Mouse (Mus musculus) olfactory bulb, adult 2 months (tissue): ENCODE data around the gene Tspo2. TPM values are rescaled to one million over a fixed set of nuclear protein-coding genes. Genes with fewer than 3 reads are reported as not detected.

Experiments
- H3K27ac ChIP-seq: fragments of 200-500 bp; 2 replicates; pipeline ENCODE4 v1.5.1; 2012; ENCODE audit warnings: low read depth, low read length; ENCODE audit not compliant: insufficient read depth
- H3K4me1 ChIP-seq: fragments of 200-500 bp; 2 replicates; pipeline ENCODE4 v1.6.1; 2012; ENCODE audit warnings: low read length; ENCODE audit not compliant: control insufficient read depth, insufficient read depth
- H3K4me3 ChIP-seq: fragments of 200-500 bp; 2 replicates; pipeline ENCODE4 v1.5.1; 2012; ENCODE audit warnings: mild to moderate bottlenecking, low read depth, low read length, moderate library complexity; ENCODE audit not compliant: insufficient read depth
- CTCF ChIP-seq: fragments of 200-500 bp; IDR thresholded peaks from 2 replicates; pipeline ENCODE4 v1.5.1; 2012; ENCODE audit warnings: low read depth, mild to moderate bottlenecking, low read length, moderate library complexity; ENCODE audit not compliant: insufficient read depth
- POLR2A ChIP-seq: fragments of 200-500 bp; IDR thresholded peaks from 2 replicates; pipeline ENCODE4 v1.6.1; 2012; ENCODE audit warnings: mild to moderate bottlenecking, low read depth, low read length, moderate library complexity; ENCODE audit not compliant: insufficient read depth
- WGBS: fragments of 180-500 bp; shearing (Covaris S2); methylation state at CpG from one replicate; pipeline ENCODE4 v1.1.7; 2018; 5-methylcytosine and 5-hydroxymethylcytosine counted together
- polyA plus RNA-seq: library from polyadenylated mRNA; stranded (reverse); fragments of >200 nt; gene quantifications from 2 replicates; pipeline ENCODE4 v1.2.4, GENCODE M21; 2012; ENCODE audit warnings: low replicate concordance; ENCODE audit not compliant: missing spikeins, insufficient read depth, insufficient read length

The Tspo2 gene
- polyA plus RNA-seq, 1 experiment = not detected

- no peak for TF ChIP-seq POLR2A
- no peak for TF ChIP-seq CTCF
- peaks cover 5% of the 10 kb centered on the region; the same call in 1 of the 2 replicates for H3K4me1 ChIP-seq
- no peak overlapping the region for H3K27ac ChIP-seq
- no peak overlapping the region for H3K4me3 ChIP-seq
- 73% methylated on average over 1 of the region's 1 CpGs for WGBS
Observed at GRCm38 (mm10) chr17:48436487-48436886, 14.8 kb downstream of the Tspo2 start.

GRCm38 (mm10) chr17:48434479-48434878 lies 16.8 kb downstream of the Tspo2 start:
- 96% methylated on average over 5 of the region's 5 CpGs for WGBS
- H3K27ac ChIP-seq = no peak overlapping the region
- H3K4me3 ChIP-seq = no peak overlapping the region

GRCm38 (mm10) chr17:48433689-48434330 lies 17.5 kb downstream of the Tspo2 start:
- peaks cover 5% of the 10 kb centered on the region; the same call in 1 of the 2 replicates for H3K4me1 ChIP-seq
- TF ChIP-seq CTCF (no peak), POLR2A (no peak)
- WGBS = 82% methylated on average over 6 of the region's 6 CpGs
- H3K4me3 ChIP-seq = no peak overlapping the region
- no peak overlapping the region for H3K27ac ChIP-seq

More at GRCm38 (mm10) chr17:48434479-48434878, 16.8 kb downstream of the Tspo2 start:
- no peak for TF ChIP-seq CTCF
- TF ChIP-seq POLR2A = no peak
- peaks cover 5% of the 10 kb centered on the region; the same call in 1 of the 2 replicates for H3K4me1 ChIP-seq

- 84% methylated on average over 20 of the region's 20 CpGs for WGBS
- H3K4me1 ChIP-seq = peaks cover 5% of the 10 kb centered on the region; the same call in 1 of the 2 replicates
- H3K27ac ChIP-seq = no peak overlapping the region
- no peak for TF ChIP-seq POLR2A
- no peak for TF ChIP-seq CTCF
- H3K4me3 ChIP-seq = no peak overlapping the region
Observed at GRCm38 (mm10) chr17:48433006-48433655, 18.2 kb downstream of the Tspo2 start.

GRCm38 (mm10) chr17:48432158-48432980 lies 19.0 kb downstream of the Tspo2 start, which contains the start of gene Apobec2:
Gene Apobec2, minus strand, starts transcription at chr17:48432930.
- Histone ChIP-seq H3K4me3 (no peak within 1 kb of the TSS), H3K27ac (no peak within 1 kb of the TSS), H3K4me1 (no peaks in the 10 kb centered on the region)
- WGBS = 86% methylated on average over 16 of the region's 16 CpGs
- no peak for TF ChIP-seq CTCF
- TF ChIP-seq POLR2A = no peak

GRCm38 (mm10) chr17:48431054-48431453 lies 20.3 kb downstream of the Tspo2 start:
- Histone ChIP-seq H3K4me1 (peaks cover 7% of the 10 kb centered on the region), H3K27ac (no peak overlapping the region), H3K4me3 (no peak overlapping the region)
- TF ChIP-seq CTCF (no peak), POLR2A (no peak)
- 91% methylated on average over 5 of the region's 5 CpGs for WGBS

GRCm38 (mm10) chr17:48430394-48430793 lies 20.9 kb downstream of the Tspo2 start:
- H3K4me1 ChIP-seq = peaks cover 8% of the 10 kb centered on the region
- TF ChIP-seq POLR2A (no peak), CTCF (no peak)
- H3K4me3 ChIP-seq = no peak overlapping the region
- no peak overlapping the region for H3K27ac ChIP-seq
- WGBS = 67% methylated on average over 5 of the region's 5 CpGs

- peaks cover 8% of the 10 kb centered on the region for H3K4me1 ChIP-seq
- TF ChIP-seq CTCF (no peak), POLR2A (no peak)
- WGBS = 80% methylated on average over 11 of the region's 11 CpGs
- no peak overlapping the region for H3K27ac ChIP-seq
- no peak overlapping the region for H3K4me3 ChIP-seq
Observed at GRCm38 (mm10) chr17:48427852-48428530, 23.3 kb downstream of the Tspo2 start.
